Mouse (Mus musculus) intestine, postnatal 0 days (tissue): Measurements from ENCODE around the gene Hdc. TPM values are rescaled to one million over a fixed set of nuclear protein-coding genes. Genes with fewer than 3 reads are reported as not detected.
A peak's percentile ranks its signal among the peaks of the same experiment; 100 is the strongest.

Source experiments
- ATAC-seq: fragments of 200-750 bp; cut with Nextera tagmentation; 2 replicates; pipeline ENCODE4 v1.8.0; 2017; ENCODE audit warnings: mild to moderate bottlenecking, moderate TSS enrichment, moderate library complexity
- H3K27ac ChIP-seq: fragments of 300-500 bp; sonication (generic); 2 replicates; pipeline ENCODE4 v1.5.1; 2014; ENCODE audit warnings: mild to moderate bottlenecking, low read depth, low read length, moderate library complexity
- H3K27me3 ChIP-seq: fragments of 300-500 bp; sonication (generic); replicated peaks from 2 replicates; pipeline ENCODE4 v1.6.1; 2014; ENCODE audit warnings: low read length, mixed read lengths; ENCODE audit not compliant: control insufficient read depth, insufficient read depth
- H3K36me3 ChIP-seq: fragments of 300-500 bp; sonication (generic); 2 replicates; pipeline ENCODE4 v1.6.1; 2014; ENCODE audit warnings: mild to moderate bottlenecking, moderate library complexity; ENCODE audit not compliant: control insufficient read depth, insufficient read depth
- H3K4me1 ChIP-seq: fragments of 300-500 bp; sonication (generic); replicated peaks from 2 replicates; pipeline ENCODE4 v1.6.1; 2014; ENCODE audit warnings: antibody characterized with exemption, low read length, mixed read lengths; ENCODE audit not compliant: control insufficient read depth, insufficient read depth
- H3K4me2 ChIP-seq: fragments of 300-500 bp; sonication (generic); replicated peaks from 2 replicates; pipeline ENCODE4 v1.6.1; 2014; ENCODE audit warnings: low read depth, mild to moderate bottlenecking, moderate library complexity
- H3K4me3 ChIP-seq: fragments of 300-500 bp; sonication (generic); 2 replicates; pipeline ENCODE4 v1.5.1; 2014; ENCODE audit warnings: low read depth, low read length
- H3K9ac ChIP-seq: fragments of 300-500 bp; sonication (generic); 2 replicates; pipeline ENCODE4 v1.6.1; 2014; ENCODE audit warnings: mild to moderate bottlenecking, low read depth, low read length
- H3K9me3 ChIP-seq: fragments of 300-500 bp; sonication (generic); 2 replicates; pipeline ENCODE4 v1.6.1; 2016; ENCODE audit warnings: mixed run types; ENCODE audit not compliant: control insufficient read depth
- CTCF ChIP-seq: sonication (generic); IDR thresholded peaks from 2 replicates; pipeline ENCODE4 v1.5.1; 2016; ENCODE audit warnings: low read depth, mild to moderate bottlenecking, control low read depth, antibody characterized with exemption, moderate library complexity
- WGBS: fragments of 180-500 bp; shearing (Covaris S2); extraction: QIAGEN DNeasy Blood & Tissue Kit; methylation state at CpG from one replicate; pipeline ENCODE4 v1.1.7; 2014; 5-methylcytosine and 5-hydroxymethylcytosine counted together
- polyA plus RNA-seq: library from polyadenylated mRNA; unstranded; fragments of >200 nt; fragmentation: Nextera tagmentation; extraction: Ambion mirVana; gene quantifications from 2 replicates; pipeline ENCODE4 v1.2.1, GENCODE M21; 2015

Gene Hdc
- polyA plus RNA-seq, 1 experiment from 2014 or later = 1.2 TPM

- WGBS = 77% methylated on average over 15 of the region's 15 CpGs
- no peak for ATAC-seq
Measured at GRCm38 (mm10) chr2:126606061-126606687, 12.9 kb downstream of the Hdc start.

GRCm38 (mm10) chr2:126601918-126602600 lies 17.0 kb downstream of the Hdc start:
- H3K4me2 ChIP-seq = no peak overlapping the region
- H3K27me3 ChIP-seq = 0 out of 2 replicates have a peak, but pooled peaks cover 4% of the 10 kb centered on the region
- ATAC-seq = no peak
- H3K36me3 ChIP-seq = no peaks in the 10 kb centered on the region
- H3K4me3 ChIP-seq = no peak overlapping the region
- TF ChIP-seq CTCF = no peak
- no peak overlapping the region for H3K27ac ChIP-seq
- H3K4me1 ChIP-seq = no peaks in the 10 kb centered on the region
- H3K9me3 ChIP-seq = no peaks in the 10 kb centered on the region
- H3K9ac ChIP-seq = no peak overlapping the region
- WGBS = 86% methylated on average over 14 of the region's 14 CpGs

More at GRCm38 (mm10) chr2:126606061-126606687, 12.9 kb downstream of the Hdc start:
- no peak for TF ChIP-seq CTCF
- no peaks in the 10 kb centered on the region for H3K36me3 ChIP-seq
- no peak overlapping the region for H3K9ac ChIP-seq
- H3K9me3 ChIP-seq = no peaks in the 10 kb centered on the region
- H3K27me3 ChIP-seq = no peaks in the 10 kb centered on the region
- H3K4me1 ChIP-seq = no peaks in the 10 kb centered on the region
- no peak overlapping the region for H3K4me3 ChIP-seq
- no peak overlapping the region for H3K4me2 ChIP-seq
- H3K27ac ChIP-seq = no peak overlapping the region

GRCm38 (mm10) chr2:126600533-126600932 lies 18.6 kb downstream of the Hdc start:
- Histone ChIP-seq H3K4me1 (no peaks in the 10 kb centered on the region), H3K4me2 (no peak overlapping the region), H3K27me3 (0 out of 2 replicates have a peak, but pooled peaks cover 4% of the 10 kb centered on the region), H3K9me3 (no peaks in the 10 kb centered on the region), H3K4me3 (no peak overlapping the region), H3K36me3 (no peaks in the 10 kb centered on the region), H3K9ac (no peak overlapping the region), H3K27ac (no peak overlapping the region)
- no peak for ATAC-seq
- no peak for TF ChIP-seq CTCF
- 77% methylated on average over 14 of the region's 14 CpGs for WGBS

- Histone ChIP-seq H3K9ac (no peak overlapping the region), H3K36me3 (no peaks in the 10 kb centered on the region), H3K4me2 (no peak overlapping the region), H3K27me3 (0 out of 2 replicates have a peak, but pooled peaks cover 4% of the 10 kb centered on the region), H3K4me3 (no peak overlapping the region), H3K27ac (no peak overlapping the region), H3K9me3 (no peaks in the 10 kb centered on the region), H3K4me1 (no peaks in the 10 kb centered on the region)
- 13% methylated on average over 3 of the region's 3 CpGs for WGBS
- no peak for ATAC-seq
- TF ChIP-seq CTCF = peak; percentile 67
Measured at GRCm38 (mm10) chr2:126599005-126599404, 20.1 kb downstream of the Hdc start.

- no peak for ATAC-seq
- Histone ChIP-seq H3K4me3 (no peak overlapping the region), H3K9ac (no peak overlapping the region), H3K27ac (no peak overlapping the region), H3K4me2 (no peak overlapping the region), H3K36me3 (no peaks in the 10 kb centered on the region), H3K27me3 (0 out of 2 replicates have a peak, but pooled peaks cover 4% of the 10 kb centered on the region), H3K9me3 (no peaks in the 10 kb centered on the region), H3K4me1 (no peaks in the 10 kb centered on the region)
- WGBS = 53% methylated on average over 2 of the region's 2 CpGs
- peak; percentile 51 for TF ChIP-seq CTCF
Measured at GRCm38 (mm10) chr2:126598359-126598758, 20.7 kb downstream of the Hdc start.

- no peaks in the 10 kb centered on the region for H3K9me3 ChIP-seq
- no peaks in the 10 kb centered on the region for H3K4me1 ChIP-seq
- H3K36me3 ChIP-seq = no peaks in the 10 kb centered on the region
- 0 out of 2 replicates have a peak, but pooled peaks cover 4% of the 10 kb centered on the region for H3K27me3 ChIP-seq
- H3K4me3 ChIP-seq = no peak overlapping the region
- peak overlapping the region; percentile 27 for H3K4me2 ChIP-seq
- H3K27ac ChIP-seq = peak overlapping the region; percentile 5; the same call in 1 of the 2 replicates
- no peak for TF ChIP-seq CTCF
- WGBS = 71% methylated on average over 20 of the region's 20 CpGs
- no peak overlapping the region for H3K9ac ChIP-seq
- ATAC-seq = peak; percentile 92
Measured at GRCm38 (mm10) chr2:126597279-126598241, 21.5 kb downstream of the Hdc start.
